Mouse (Mus musculus) testis, adult 2 months (tissue): Measurements from ENCODE around the gene Plekhg4. TPM values are rescaled to one million over a fixed set of nuclear protein-coding genes. Genes with fewer than 3 reads are reported as not detected.

Source experiments
- H3K27ac ChIP-seq: fragments of 200-500 bp; 2 replicates; pipeline ENCODE4 v1.5.1; 2012; ENCODE audit warnings: low read depth, low read length; ENCODE audit not compliant: control insufficient read depth, insufficient read depth
- H3K27me3 ChIP-seq: fragments of 200-500 bp; 2 replicates; pipeline ENCODE4 v1.6.1; 2012; ENCODE audit warnings: mild to moderate bottlenecking, low read length, moderate library complexity; ENCODE audit not compliant: control insufficient read depth, insufficient read depth
- H3K36me3 ChIP-seq: fragments of 200-500 bp; 2 replicates; pipeline ENCODE4 v1.6.1; 2012; ENCODE audit warnings: mild to moderate bottlenecking, low read length; ENCODE audit not compliant: control insufficient read depth, insufficient read depth
- H3K4me1 ChIP-seq: fragments of 200-500 bp; 2 replicates; pipeline ENCODE4 v1.6.1; 2012; ENCODE audit warnings: low read length; ENCODE audit not compliant: control insufficient read depth, insufficient read depth
- H3K4me3 ChIP-seq: fragments of 200-500 bp; 2 replicates; pipeline ENCODE4 v1.5.1; 2012; ENCODE audit warnings: low read depth, mild to moderate bottlenecking, low read length, moderate library complexity, mixed read lengths; ENCODE audit not compliant: control insufficient read depth
- CTCF ChIP-seq: fragments of 200-500 bp; IDR thresholded peaks from 2 replicates; pipeline ENCODE4 v1.5.1; 2012; ENCODE audit warnings: low read depth, mild to moderate bottlenecking, inconsistent platforms, low read length, moderate library complexity; ENCODE audit not compliant: control insufficient read depth, insufficient read depth, insufficient replicate concordance
- POLR2A ChIP-seq: fragments of 200-500 bp; IDR thresholded peaks from 2 replicates; pipeline ENCODE4 v1.6.1; 2012; ENCODE audit warnings: low read depth, mild to moderate bottlenecking, inconsistent platforms, low read length, moderate library complexity; ENCODE audit not compliant: control insufficient read depth
- polyA plus RNA-seq: library from polyadenylated mRNA; depleted of rRNA; stranded (reverse); fragments of >200 nt; gene quantifications from 2 replicates; pipeline ENCODE4 v1.2.3, GENCODE M21; 2012; rRNA removed

Gene Plekhg4
- polyA plus RNA-seq = 23.0 and 24.2 TPM in 2 replicates

- H3K27ac ChIP-seq = no peak within 1 kb of the TSS
- H3K4me1 ChIP-seq = peaks cover 9% of the 10 kb centered on the region
- no peaks in the 10 kb centered on the region for H3K36me3 ChIP-seq
- H3K4me3 ChIP-seq = peak within 1 kb of the TSS; percentile 83
- TF ChIP-seq POLR2A = no peak
- no peak for TF ChIP-seq CTCF
- no peaks in the 10 kb centered on the region for H3K27me3 ChIP-seq
These were observed at the start of gene Plekhg4 for GRCm38 (mm10) chr8:105373032-105373431. Gene Plekhg4 (plus strand): TSS chr8:105373274.

DNA sequence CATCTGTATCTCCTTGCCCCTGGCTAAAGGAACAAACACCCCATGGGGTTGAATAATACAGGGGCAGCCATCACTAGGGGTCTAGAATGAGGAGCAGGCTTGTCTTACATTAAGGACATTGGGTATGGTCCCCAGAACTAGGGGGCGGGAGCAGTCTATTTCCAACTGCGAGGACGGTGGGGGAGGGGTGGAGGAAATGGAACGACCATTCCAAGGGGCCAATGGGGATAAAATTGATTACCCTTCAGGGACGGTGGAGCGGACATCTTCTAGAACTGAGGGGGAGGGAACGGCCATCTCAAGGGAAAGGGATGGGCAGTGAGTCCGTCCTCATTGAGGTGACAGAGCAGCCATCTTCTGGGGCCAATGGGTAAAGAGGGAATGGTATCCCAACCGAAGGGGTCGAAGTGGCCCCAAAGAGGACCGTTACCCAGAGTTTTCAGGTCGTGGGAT lies 47.4 kb upstream of the Plekhg4 start:
- Histone ChIP-seq H3K27me3 (no peaks in the 10 kb centered on the region), H3K4me1 (peaks cover 6% of the 10 kb centered on the region), H3K27ac (peak overlapping the region; percentile 91), H3K4me3 (peak overlapping the region; percentile 89), H3K36me3 (no peaks in the 10 kb centered on the region; the same call in 1 of the 2 replicates)
- no peak for TF ChIP-seq CTCF
- TF ChIP-seq POLR2A = no peak

DNA sequence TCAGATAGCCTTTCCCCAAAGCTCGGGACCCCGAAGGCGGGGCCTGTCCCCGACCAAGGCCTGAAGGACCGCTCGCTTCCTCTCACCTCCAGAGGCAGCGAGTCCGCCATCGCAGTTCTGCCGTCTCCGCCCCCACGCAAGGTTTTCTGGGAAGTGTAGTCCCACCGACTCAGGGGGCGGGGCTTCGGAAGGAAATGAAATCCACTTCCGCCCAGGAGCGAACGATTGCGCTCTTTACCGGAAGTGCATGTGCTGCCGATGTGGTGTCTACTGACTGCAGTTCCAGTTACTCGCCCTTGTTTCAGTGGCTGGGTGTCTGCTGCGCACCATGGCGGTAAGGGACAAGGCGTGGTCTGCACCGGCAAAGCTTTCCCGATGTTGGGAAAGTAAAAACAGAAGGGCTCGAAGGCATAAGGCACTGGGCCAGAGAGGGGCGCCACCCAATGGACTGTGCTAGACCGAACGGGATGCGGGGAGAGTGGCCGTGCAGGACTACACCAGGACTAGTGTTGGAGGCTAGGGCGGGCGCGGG lies 46.9 kb upstream of the Plekhg4 start, which contains the start of the genes Lrrc29 and Tmem208:
Gene Lrrc29, minus strand, starts transcription at position 138 of the 532 bp plus-strand sequence.
Gene Tmem208, plus strand, starts transcription at position 214 of the 532 bp plus-strand sequence.
- Histone ChIP-seq H3K4me1 (peaks cover 6% of the 10 kb centered on the region), H3K27ac (peak within 1 kb of the TSS; percentile 91), H3K36me3 (no peaks in the 10 kb centered on the region; the same call in 1 of the 2 replicates), H3K27me3 (no peaks in the 10 kb centered on the region), H3K4me3 (peak within 1 kb of the TSS; percentile 89)
- TF ChIP-seq POLR2A (peak; percentile 96), CTCF (no peak)

DNA sequence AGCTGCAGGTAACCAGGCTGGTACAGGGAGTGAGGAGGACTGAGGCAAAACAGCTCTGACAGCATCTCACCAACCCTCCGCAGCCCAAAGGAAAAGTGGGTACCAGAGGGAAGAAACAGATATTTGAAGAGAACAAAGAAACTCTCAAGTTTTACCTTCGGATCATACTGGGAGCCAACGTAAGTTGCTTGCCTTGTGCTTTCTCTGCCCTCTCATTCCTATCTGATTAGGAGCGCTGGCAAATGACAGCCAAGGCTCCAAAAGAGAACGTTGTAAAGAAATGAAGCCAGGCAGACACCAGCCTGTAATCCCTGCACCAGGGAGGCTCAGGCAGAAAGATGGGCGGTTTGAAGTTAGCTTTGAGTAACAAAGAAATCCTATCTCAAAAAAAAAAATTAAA lies 46.1 kb upstream of the Plekhg4 start:
- TF ChIP-seq CTCF (no peak), POLR2A (no peak)
- no peaks in the 10 kb centered on the region; the same call in 1 of the 2 replicates for H3K36me3 ChIP-seq
- H3K4me1 ChIP-seq = peaks cover 6% of the 10 kb centered on the region
- peak overlapping the region; percentile 55; the same call in 1 of the 2 replicates for H3K27ac ChIP-seq
- H3K27me3 ChIP-seq = no peaks in the 10 kb centered on the region
- H3K4me3 ChIP-seq = peak overlapping the region; percentile 89

DNA sequence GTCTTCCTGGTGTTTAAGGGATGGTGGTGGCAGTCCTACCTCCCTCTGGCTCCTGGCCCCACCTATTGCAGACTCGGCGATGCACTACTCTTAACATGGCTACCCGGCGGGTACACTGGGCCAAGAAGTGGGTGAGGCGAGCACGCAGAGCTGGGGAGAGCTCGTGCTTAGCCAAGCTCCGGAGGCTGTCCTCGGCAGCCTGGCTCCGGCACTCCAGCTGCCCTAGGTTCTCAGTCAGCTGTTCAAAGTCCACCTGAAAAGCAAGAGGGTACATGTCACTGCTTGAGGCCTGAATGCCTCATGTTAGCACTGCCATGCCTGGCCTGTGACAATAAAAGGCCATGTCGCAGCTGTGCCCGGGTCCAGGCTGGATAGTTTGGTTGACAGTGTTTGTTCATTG lies 42.7 kb upstream of the Plekhg4 start:
- Histone ChIP-seq H3K27me3 (no peaks in the 10 kb centered on the region), H3K27ac (no peak overlapping the region), H3K4me3 (no peak overlapping the region), H3K4me1 (peaks cover 6% of the 10 kb centered on the region), H3K36me3 (no peaks in the 10 kb centered on the region; the same call in 1 of the 2 replicates)
- TF ChIP-seq CTCF = no peak
- no peak for TF ChIP-seq POLR2A

DNA sequence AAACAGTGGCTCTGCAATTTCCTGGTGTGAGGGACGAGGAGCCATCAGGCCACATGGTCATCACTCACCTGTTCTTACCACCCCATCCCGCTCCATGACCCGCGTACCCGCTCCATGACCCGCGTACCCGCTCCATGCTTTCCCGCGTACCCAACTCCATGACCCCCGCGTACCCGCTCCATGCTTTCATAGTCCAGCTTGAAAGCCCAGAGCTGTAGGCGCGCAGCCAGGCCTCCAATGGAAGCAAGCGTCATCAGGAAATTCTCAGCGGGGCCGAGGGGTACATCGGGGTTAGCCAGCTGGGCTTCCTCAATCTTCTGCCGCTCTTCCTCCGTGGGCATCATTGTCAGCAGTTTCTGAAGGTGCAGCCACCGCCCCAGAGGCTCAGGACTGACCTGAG lies 41.6 kb upstream of the Plekhg4 start:
- Histone ChIP-seq H3K27me3 (no peaks in the 10 kb centered on the region), H3K4me1 (peaks cover 7% of the 10 kb centered on the region), H3K27ac (no peak overlapping the region), H3K36me3 (no peaks in the 10 kb centered on the region; the same call in 1 of the 2 replicates), H3K4me3 (no peak overlapping the region)
- TF ChIP-seq CTCF (no peak), POLR2A (no peak)

GRCm38 (mm10) chr8:105331931-105332330 lies 41.1 kb upstream of the Plekhg4 start:
- peaks cover 7% of the 10 kb centered on the region for H3K4me1 ChIP-seq
- no peak overlapping the region for H3K4me3 ChIP-seq
- no peaks in the 10 kb centered on the region; the same call in 1 of the 2 replicates for H3K36me3 ChIP-seq
- TF ChIP-seq CTCF (no peak), POLR2A (no peak)
- no peak overlapping the region for H3K27ac ChIP-seq
- H3K27me3 ChIP-seq = no peaks in the 10 kb centered on the region
